Mouse (Mus musculus): ENCODE data around the gene Trpv5. TPM values are rescaled to one million over a fixed set of nuclear protein-coding genes. Genes with fewer than 3 reads are reported as not detected.

Trpv5 gene
- polyA plus RNA-seq, 1 experiment, result not detected

DNA sequence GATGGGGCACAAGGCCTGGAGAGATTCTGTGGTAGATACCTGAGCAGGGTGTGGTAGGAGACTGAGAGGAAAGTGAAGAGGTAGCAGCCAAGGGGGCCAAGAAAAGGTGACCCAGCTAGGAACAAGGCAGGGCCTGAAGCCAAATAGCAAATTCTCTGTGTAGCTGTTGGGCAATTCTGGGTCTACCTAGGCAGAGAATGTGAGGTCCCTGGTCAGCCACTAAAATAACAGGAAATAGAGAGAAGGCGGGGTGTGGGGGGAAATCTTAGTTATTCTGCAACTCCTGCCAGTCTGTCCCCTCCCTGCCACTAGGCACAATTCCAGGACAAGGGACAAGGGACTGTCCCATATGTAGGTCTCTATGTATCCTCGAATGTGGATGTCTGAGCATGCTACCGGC is 37.3 kb downstream of the Trpv5 start:
- TF ChIP-seq CTCF (IDR thresholded peaks at IDR 0.05; ENCODE audit: borderline replicate concordance, insufficient read depth, low read length), result no peak
- TF ChIP-seq POLR2A (IDR thresholded peaks at IDR 0.05; ENCODE audit: low read depth, low read length), result no peak
- Histone ChIP-seq H3K4me3 (ENCODE audit: insufficient read depth, low read length) (no peak overlapping the region), H3K27ac (ENCODE audit: insufficient read depth, low read length) (no peak overlapping the region), H3K4me1 (ENCODE audit: control insufficient read depth, insufficient read depth, low read length) (no peaks in the 10 kb centered on the region)

DNA sequence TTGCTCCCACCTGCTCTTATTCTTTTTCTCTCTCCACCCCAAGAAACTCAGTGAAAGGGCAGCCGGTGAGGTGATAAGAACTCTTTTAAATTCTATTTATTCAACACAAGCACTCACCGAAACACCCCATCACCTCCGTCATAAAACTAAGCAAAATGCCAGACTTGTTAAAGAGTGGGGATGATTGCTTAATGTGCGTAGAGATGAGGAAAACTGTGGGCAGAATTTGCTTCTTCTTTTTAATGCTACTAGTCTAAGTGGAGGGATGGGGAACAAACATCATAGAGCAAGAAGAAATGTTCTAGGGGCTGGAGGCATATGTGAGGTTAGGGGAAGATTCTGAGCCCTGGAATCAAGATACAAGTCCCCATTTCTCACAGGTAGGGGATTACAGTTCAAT is 37.8 kb downstream of the Trpv5 start:
- no peak overlapping the region for H3K27ac ChIP-seq (ENCODE audit: insufficient read depth, low read length)
- no peak for TF ChIP-seq POLR2A (IDR thresholded peaks at IDR 0.05; ENCODE audit: low read depth, low read length)
- TF ChIP-seq CTCF (IDR thresholded peaks at IDR 0.05; ENCODE audit: borderline replicate concordance, insufficient read depth, low read length), result no peak
- no peak overlapping the region for H3K4me3 ChIP-seq (ENCODE audit: insufficient read depth, low read length)
- H3K4me1 ChIP-seq (ENCODE audit: control insufficient read depth, insufficient read depth, low read length), result no peaks in the 10 kb centered on the region

DNA sequence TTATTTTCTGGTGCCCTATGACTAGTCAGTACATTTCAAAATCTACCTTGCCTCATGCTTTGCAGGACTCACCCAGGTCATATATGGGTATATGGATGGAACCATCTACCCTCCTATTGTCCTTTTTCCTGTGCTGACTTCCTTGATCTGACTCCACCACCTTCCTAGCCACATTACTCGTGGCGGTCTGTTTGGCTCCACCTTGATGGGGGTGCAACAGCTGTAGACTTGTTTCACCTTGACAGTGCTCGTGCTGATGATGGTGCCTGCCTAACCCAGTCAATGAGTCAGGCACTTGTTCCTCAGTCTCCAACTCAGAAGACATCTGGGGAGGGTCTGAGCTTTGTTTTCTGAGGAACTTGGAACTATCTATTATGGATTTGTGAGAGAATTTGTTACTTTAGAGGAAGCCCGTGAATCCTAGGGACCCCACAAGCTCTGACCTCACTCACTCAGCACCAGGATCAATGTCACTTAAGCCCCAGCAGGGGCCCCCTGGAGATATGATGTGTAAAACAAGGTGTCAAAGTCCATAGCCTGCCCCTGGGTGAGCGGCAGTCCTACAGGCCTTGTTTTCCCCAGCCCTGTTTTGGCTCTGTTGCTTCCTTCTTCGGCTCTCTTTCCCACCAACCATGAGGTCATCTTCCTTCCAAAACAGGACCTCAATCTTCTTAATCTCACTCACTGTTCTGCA is 39.2 kb downstream of the Trpv5 start:
- H3K4me3 ChIP-seq (ENCODE audit: insufficient read depth, low read length), result no peak overlapping the region
- no peak for TF ChIP-seq CTCF (IDR thresholded peaks at IDR 0.05; ENCODE audit: borderline replicate concordance, insufficient read depth, low read length)
- no peak for TF ChIP-seq POLR2A (IDR thresholded peaks at IDR 0.05; ENCODE audit: low read depth, low read length)
- H3K4me1 ChIP-seq (ENCODE audit: control insufficient read depth, insufficient read depth, low read length), result no peaks in the 10 kb centered on the region
- no peak overlapping the region for H3K27ac ChIP-seq (ENCODE audit: insufficient read depth, low read length)

DNA sequence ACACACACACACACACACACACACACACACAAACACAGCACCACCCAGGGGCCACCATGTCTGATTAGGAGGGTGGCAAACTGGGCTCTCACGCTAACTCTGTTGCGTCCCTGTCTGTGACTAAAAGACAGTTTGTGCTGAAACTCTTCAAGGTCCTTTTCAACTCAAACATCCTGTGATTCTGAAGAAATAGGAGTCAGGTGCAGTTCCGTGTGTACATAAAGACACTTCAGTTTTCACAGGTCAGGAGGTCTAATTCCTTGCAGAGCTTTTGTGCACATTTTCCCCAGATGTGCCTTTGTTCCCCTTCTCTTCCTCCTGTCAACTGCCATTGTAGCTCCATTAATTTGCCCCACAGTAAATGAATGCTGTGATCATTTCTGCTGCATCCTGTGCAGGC is 40.1 kb downstream of the Trpv5 start:
- H3K27ac ChIP-seq (ENCODE audit: insufficient read depth, low read length), result no peak overlapping the region
- no peaks in the 10 kb centered on the region for H3K4me1 ChIP-seq (ENCODE audit: control insufficient read depth, insufficient read depth, low read length)
- TF ChIP-seq CTCF (IDR thresholded peaks at IDR 0.05; ENCODE audit: borderline replicate concordance, insufficient read depth, low read length) (no peak), POLR2A (IDR thresholded peaks at IDR 0.05; ENCODE audit: low read depth, low read length) (no peak)
- no peak overlapping the region for H3K4me3 ChIP-seq (ENCODE audit: insufficient read depth, low read length)

DNA sequence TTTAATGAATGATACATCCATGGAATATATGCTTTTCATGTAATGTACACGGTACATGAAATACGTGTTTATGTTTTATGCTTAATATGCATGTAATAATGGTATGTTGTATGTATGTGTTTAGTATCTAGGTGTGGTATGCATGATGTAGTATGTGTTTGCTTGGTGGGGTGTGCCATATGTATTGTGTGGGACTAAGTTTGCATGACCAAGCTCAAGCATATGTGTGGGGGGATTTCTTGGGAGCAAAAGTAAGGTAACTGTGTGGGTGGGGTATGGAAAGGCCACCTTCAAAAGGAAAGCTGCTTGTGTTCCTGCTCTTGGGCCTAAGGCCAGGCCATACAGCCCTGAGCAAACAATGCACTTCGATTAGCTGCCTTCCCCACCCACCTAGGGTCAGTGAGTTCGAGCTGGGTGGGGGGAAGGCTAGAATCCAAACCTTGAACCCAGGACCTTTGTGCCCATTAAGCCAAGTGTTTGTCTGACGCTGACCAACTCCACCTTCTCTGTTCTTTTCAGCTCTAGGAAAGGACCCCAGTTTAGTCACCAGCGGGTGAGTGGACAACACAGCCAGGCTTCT is 42.6 kb downstream of the Trpv5 start:
- Histone ChIP-seq H3K27ac (ENCODE audit: insufficient read depth, low read length) (no peak overlapping the region), H3K4me1 (ENCODE audit: control insufficient read depth, insufficient read depth, low read length) (no peaks in the 10 kb centered on the region), H3K4me3 (ENCODE audit: insufficient read depth, low read length) (no peak overlapping the region)
- TF ChIP-seq POLR2A (IDR thresholded peaks at IDR 0.05; ENCODE audit: low read depth, low read length) (no peak), CTCF (IDR thresholded peaks at IDR 0.05; ENCODE audit: borderline replicate concordance, insufficient read depth, low read length) (no peak)

DNA sequence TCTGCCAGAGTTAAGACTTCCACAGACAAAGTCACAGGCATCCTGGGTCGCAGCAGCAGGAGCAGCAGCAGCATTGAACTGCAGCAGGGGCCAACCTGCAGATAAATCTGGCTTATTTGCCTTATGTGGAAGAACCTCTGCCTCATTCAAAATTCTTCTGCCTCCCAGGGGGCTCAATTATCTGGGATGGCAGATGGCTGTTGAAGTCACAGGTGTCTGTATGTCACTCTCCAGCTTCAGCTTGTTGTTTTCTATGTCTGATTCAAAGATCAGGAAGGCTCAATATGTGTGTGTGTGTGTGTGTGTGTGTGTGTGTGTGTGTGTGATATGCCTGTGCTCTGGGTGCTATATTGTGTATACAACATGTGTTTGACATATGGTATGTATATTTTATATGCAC is 43.2 kb downstream of the Trpv5 start:
- no peaks in the 10 kb centered on the region for H3K4me1 ChIP-seq (ENCODE audit: control insufficient read depth, insufficient read depth, low read length)
- TF ChIP-seq CTCF (IDR thresholded peaks at IDR 0.05; ENCODE audit: borderline replicate concordance, insufficient read depth, low read length) (no peak), POLR2A (IDR thresholded peaks at IDR 0.05; ENCODE audit: low read depth, low read length) (no peak)
- H3K27ac ChIP-seq (ENCODE audit: insufficient read depth, low read length), result no peak overlapping the region
- no peak overlapping the region for H3K4me3 ChIP-seq (ENCODE audit: insufficient read depth, low read length)

DNA sequence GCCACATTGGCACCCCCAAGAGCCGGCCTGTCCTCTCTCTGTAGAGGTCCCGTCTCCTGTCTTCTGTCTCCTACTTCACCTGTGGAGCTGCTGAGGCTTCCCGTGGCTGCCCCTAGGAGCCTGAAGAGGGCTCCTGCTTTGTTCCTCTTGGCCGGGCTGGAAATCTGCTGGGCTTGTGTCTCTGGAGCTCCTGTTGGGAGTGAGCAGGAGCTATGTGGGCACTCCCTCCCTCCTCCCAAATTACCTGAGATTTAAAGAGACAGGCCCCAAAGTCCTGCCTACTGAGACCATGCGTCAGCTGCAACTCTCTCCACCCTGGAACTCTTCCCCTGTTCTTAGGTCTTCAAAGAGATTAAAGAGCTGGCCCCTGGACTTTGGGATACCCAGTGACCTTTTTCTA is 44.4 kb downstream of the Trpv5 start, which contains the start of gene Trpv6:
Gene Trpv6 (minus strand): TSS at position 228 of the 400 bp plus-strand sequence.
- Histone ChIP-seq H3K27ac (ENCODE audit: insufficient read depth, low read length) (no peak within 1 kb of the TSS), H3K4me3 (ENCODE audit: insufficient read depth, low read length) (no peak within 1 kb of the TSS), H3K4me1 (ENCODE audit: control insufficient read depth, insufficient read depth, low read length) (no peaks in the 10 kb centered on the region)
- TF ChIP-seq CTCF (IDR thresholded peaks at IDR 0.05; ENCODE audit: borderline replicate concordance, insufficient read depth, low read length) (no peak), POLR2A (IDR thresholded peaks at IDR 0.05; ENCODE audit: low read depth, low read length) (no peak)

DNA sequence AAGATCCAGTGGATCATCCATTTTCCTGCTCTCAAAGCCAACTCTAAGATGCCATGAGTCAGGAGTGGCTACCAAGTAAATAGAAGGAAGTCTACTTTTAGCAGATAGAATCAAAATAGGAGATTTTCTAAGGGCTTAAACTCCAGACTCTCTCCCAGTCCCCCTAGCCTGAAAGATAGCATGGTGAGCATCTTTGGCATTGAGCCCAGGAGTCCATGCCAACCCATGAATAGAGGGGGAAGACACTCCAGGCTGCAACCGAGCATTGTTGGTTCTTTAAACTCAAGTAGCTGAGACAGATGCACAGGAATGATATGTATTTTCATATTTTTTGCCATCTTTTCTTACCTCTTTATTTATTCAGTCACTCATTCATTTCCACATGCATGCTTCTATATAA is 45.4 kb downstream of the Trpv5 start:
- no peak overlapping the region for H3K4me3 ChIP-seq (ENCODE audit: insufficient read depth, low read length)
- H3K4me1 ChIP-seq (ENCODE audit: control insufficient read depth, insufficient read depth, low read length), result no peaks in the 10 kb centered on the region
- TF ChIP-seq CTCF (IDR thresholded peaks at IDR 0.05; ENCODE audit: borderline replicate concordance, insufficient read depth, low read length) (no peak), POLR2A (IDR thresholded peaks at IDR 0.05; ENCODE audit: low read depth, low read length) (no peak)
- no peak overlapping the region for H3K27ac ChIP-seq (ENCODE audit: insufficient read depth, low read length)

DNA sequence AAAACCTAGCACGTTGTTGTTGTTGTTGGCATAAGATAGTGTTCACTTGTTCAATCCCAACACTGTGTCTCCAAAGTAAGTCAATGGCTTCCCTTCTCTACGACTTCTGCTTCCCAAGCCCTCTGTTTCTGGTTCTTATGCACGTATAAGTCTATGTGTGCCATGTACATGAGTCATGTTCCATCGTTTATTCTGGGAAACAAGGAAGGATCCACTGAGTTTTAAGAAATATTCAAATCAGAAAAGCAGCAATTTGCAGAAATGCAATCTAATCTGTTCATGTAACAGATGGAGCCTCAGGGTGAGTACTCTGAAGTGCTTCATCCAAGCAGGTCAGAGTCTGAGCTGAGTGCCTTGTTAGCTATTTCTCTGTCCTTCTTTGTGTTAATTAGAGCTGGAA is 49.0 kb downstream of the Trpv5 start:
- TF ChIP-seq CTCF (IDR thresholded peaks at IDR 0.05; ENCODE audit: borderline replicate concordance, insufficient read depth, low read length) (no peak), POLR2A (IDR thresholded peaks at IDR 0.05; ENCODE audit: low read depth, low read length) (no peak)
- Histone ChIP-seq H3K27ac (ENCODE audit: insufficient read depth, low read length) (no peak overlapping the region), H3K4me3 (ENCODE audit: insufficient read depth, low read length) (no peak overlapping the region), H3K4me1 (ENCODE audit: control insufficient read depth, insufficient read depth, low read length) (no peaks in the 10 kb centered on the region)

DNA sequence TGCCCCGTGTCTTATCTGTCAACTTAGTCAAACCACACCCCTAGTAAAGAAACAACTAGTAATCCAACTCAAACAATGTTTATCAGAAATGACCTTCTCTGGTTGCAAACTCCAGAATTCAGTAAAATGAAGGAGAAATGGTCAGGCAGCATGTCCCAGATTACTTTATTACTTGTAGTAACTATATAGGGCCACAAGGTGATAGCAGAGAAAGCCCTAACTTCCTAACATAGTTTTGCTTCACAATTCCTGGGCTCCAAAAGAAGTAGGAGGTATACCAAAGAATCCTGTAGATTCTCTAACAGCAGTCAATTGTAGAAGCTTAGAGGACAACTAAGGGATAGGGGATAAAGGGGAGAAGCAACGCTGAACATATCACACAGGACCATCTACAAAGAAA is 49.8 kb downstream of the Trpv5 start:
- Histone ChIP-seq H3K4me1 (ENCODE audit: control insufficient read depth, insufficient read depth, low read length) (no peaks in the 10 kb centered on the region), H3K4me3 (ENCODE audit: insufficient read depth, low read length) (no peak overlapping the region), H3K27ac (ENCODE audit: insufficient read depth, low read length) (no peak overlapping the region)
- TF ChIP-seq CTCF (IDR thresholded peaks at IDR 0.05; ENCODE audit: borderline replicate concordance, insufficient read depth, low read length) (no peak), POLR2A (IDR thresholded peaks at IDR 0.05; ENCODE audit: low read depth, low read length) (no peak)

All from embryonic fibroblast, embryonic 13.5 days (primary cell).